Mouse (Mus musculus) lung, postnatal 0 days (tissue): ENCODE measurements around the gene Rdh16f1.

Source experiments
- CTCF ChIP-seq: IDR thresholded peaks from 2 replicates; pipeline ENCODE4 v1.5.1; 2016; ENCODE audit warnings: antibody characterized with exemption, mild to moderate bottlenecking
- EP300 ChIP-seq: IDR thresholded peaks from 2 replicates; pipeline ENCODE4 v1.6.1; 2016; ENCODE audit warnings: antibody characterized with exemption, mild to moderate bottlenecking, control low read depth

- TF ChIP-seq EP300 (no peak), CTCF (no peak)
Measured at GRCm38 (mm10) chr10:127804416-127804815, 44.8 kb downstream of the Rdh16f1 start.
